Mouse (Mus musculus) MEL (cell line): ENCODE measurements at regions not wholly inside any gene's neighbourhood (a gene's known extent, or its start where the extent isn't known, plus 50 kb on each side); places are given as distances from the start of the nearest gene placed in this dataset.

Source experiments
- DNase-seq: peaks from one replicate; pipeline ENCODE4 v3.0.0; 2011; ENCODE audit warnings: low read depth, low spot score
- H3K27ac ChIP-seq: 2 replicates; pipeline ENCODE4 v1.5.1; 2012; ENCODE audit warnings: low read depth, mild to moderate bottlenecking, control low read depth, low read length, moderate library complexity; ENCODE audit not compliant: control insufficient read depth
- H3K27me3 ChIP-seq, 2 experiments: fragments of 150-350 bp in 1 of 2; sonication (generic) in 1 of 2; 2 replicates each; pipeline ENCODE4 v1.6.1; 2012; ENCODE audit warnings: low read length in 2 of 2, mild to moderate bottlenecking in 2 of 2, improper control_type of control experiment in 1 of 2, moderate library complexity in 1 of 2; ENCODE audit not compliant: insufficient read depth in 2 of 2, control insufficient read depth in 1 of 2
- H3K36me3 ChIP-seq, 2 experiments: 2 replicates each; pipeline ENCODE4 v1.6.1; 2012 to 2014; ENCODE audit warnings: low read length in 2 of 2, improper control_type of control experiment in 1 of 2, inconsistent platforms in 1 of 2, mild to moderate bottlenecking in 1 of 2; ENCODE audit not compliant: insufficient read depth in 2 of 2, control insufficient read depth in 1 of 2
- H3K4me1 ChIP-seq, 2 experiments: fragments of 150-350 bp in 1 of 2; sonication (generic) in 1 of 2; 2 replicates each; pipeline ENCODE4 v1.6.1; 2012; ENCODE audit warnings: low read length in 2 of 2, improper control_type of control experiment in 1 of 2, mild to moderate bottlenecking in 1 of 2; ENCODE audit not compliant: insufficient read depth in 2 of 2, control insufficient read depth in 1 of 2
- H3K4me3 ChIP-seq, 2 experiments: fragments of 150-350 bp in 1 of 2; sonication (generic) in 1 of 2; 2 replicates each; pipeline ENCODE4 v1.5.1; 2012; ENCODE audit warnings: low read depth in 2 of 2, low read length in 2 of 2, mild to moderate bottlenecking in 2 of 2, moderate library complexity in 2 of 2, control low read depth in 1 of 2, improper control_type of control experiment in 1 of 2; ENCODE audit not compliant: control insufficient read depth in 1 of 2, insufficient read depth in 1 of 2
- H3K79me2 ChIP-seq: 2 replicates; pipeline ENCODE4 v1.6.1; 2012; ENCODE audit warnings: mild to moderate bottlenecking, low read length, moderate library complexity; ENCODE audit not compliant: control insufficient read depth, poor library complexity, insufficient read depth
- H3K9ac ChIP-seq: 2 replicates; pipeline ENCODE4 v1.6.1; 2012; ENCODE audit warnings: low read depth, mild to moderate bottlenecking, control low read depth, low read length, moderate library complexity; ENCODE audit not compliant: control insufficient read depth, poor library complexity, severe bottlenecking
- H3K9me3 ChIP-seq: fragments of 150-350 bp; sonication (generic); replicated peaks from 2 replicates; pipeline ENCODE4 v1.6.1; 2012; ENCODE audit warnings: mild to moderate bottlenecking, low read length, improper control_type of control experiment, moderate library complexity; ENCODE audit not compliant: insufficient read depth
- CTCF ChIP-seq, 3 experiments: IDR thresholded peaks in 2 of 3; conservative IDR thresholded peaks in 1 of 3; 2 replicates each; pipeline ENCODE4 v1.5.1; 2011 to 2012; ENCODE audit warnings: low read length in 3 of 3, low read depth in 2 of 3, mild to moderate bottlenecking in 2 of 3, improper control_type of control experiment in 1 of 3, inconsistent platforms in 1 of 3, mixed read lengths in 1 of 3, moderate library complexity in 1 of 3; ENCODE audit not compliant: control insufficient read depth in 1 of 3, insufficient read depth in 1 of 3, poor library complexity in 1 of 3, severe bottlenecking in 1 of 3
- ELF1 ChIP-seq: IDR thresholded peaks from 2 replicates; pipeline ENCODE4 v1.6.1; 2014; ENCODE audit warnings: low read depth, mild to moderate bottlenecking, inconsistent platforms, low read length, improper control_type of control experiment, moderate library complexity
- EP300 ChIP-seq, 2 experiments: IDR thresholded peaks; 2 replicates each; pipeline ENCODE4 v1.6.1; 2011; ENCODE audit warnings: improper control_type of control experiment in 2 of 2, low read length in 2 of 2, low read depth in 1 of 2, mild to moderate bottlenecking in 1 of 2
- GABPA ChIP-seq: IDR thresholded peaks from 2 replicates; pipeline ENCODE4 v1.6.1; 2012; ENCODE audit warnings: low read depth, mild to moderate bottlenecking, inconsistent platforms, low read length, improper control_type of control experiment, moderate library complexity
- JUND ChIP-seq: IDR thresholded peaks from 2 replicates; pipeline ENCODE4 v1.6.1; 2011; ENCODE audit warnings: low read depth, mild to moderate bottlenecking, improper control_type of control experiment, low read length
- MAFK ChIP-seq: IDR thresholded peaks from 2 replicates; pipeline ENCODE4 v1.6.1; 2011; ENCODE audit warnings: low read depth, mild to moderate bottlenecking, low read length, improper control_type of control experiment, borderline replicate concordance
- MEF2A ChIP-seq: IDR thresholded peaks from 2 replicates; pipeline ENCODE4 v1.6.1; 2014; ENCODE audit warnings: low read depth, mild to moderate bottlenecking, inconsistent platforms, low read length, improper control_type of control experiment; ENCODE audit not compliant: poor library complexity, insufficient replicate concordance, severe bottlenecking; ENCODE audit errors: extremely low read depth
- MYB ChIP-seq: IDR thresholded peaks from 2 replicates; pipeline ENCODE4 v1.6.1; 2011; ENCODE audit warnings: mild to moderate bottlenecking, low read depth, low read length, improper control_type of control experiment
- MYC ChIP-seq: IDR thresholded peaks from 2 replicates; pipeline ENCODE4 v1.6.1; 2011; ENCODE audit warnings: low read depth, mild to moderate bottlenecking, low read length, improper control_type of control experiment, moderate library complexity
- NELFE ChIP-seq: IDR thresholded peaks from 2 replicates; pipeline ENCODE4 v1.6.1; 2011; ENCODE audit warnings: low read depth, low read length, improper control_type of control experiment
- NRF1 ChIP-seq: IDR thresholded peaks from 2 replicates; pipeline ENCODE4 v1.6.1; 2014; ENCODE audit warnings: low read depth, mild to moderate bottlenecking, inconsistent platforms, low read length, improper control_type of control experiment, moderate library complexity; ENCODE audit not compliant: poor library complexity, insufficient read depth, severe bottlenecking
- POLR2A ChIP-seq, 2 experiments: IDR thresholded peaks; 2 replicates each; pipeline ENCODE4 v1.6.1; 2011 to 2012; ENCODE audit warnings: low read length in 2 of 2, mild to moderate bottlenecking in 2 of 2, control low read depth in 1 of 2, improper control_type of control experiment in 1 of 2, low read depth in 1 of 2, moderate library complexity in 1 of 2; ENCODE audit not compliant: control insufficient read depth in 1 of 2, insufficient read depth in 1 of 2, poor library complexity in 1 of 2
- POLR2AphosphoS2 ChIP-seq: IDR thresholded peaks from 2 replicates; pipeline ENCODE4 v1.6.1; 2011; ENCODE audit warnings: low read length, improper control_type of control experiment
- RAD21 ChIP-seq: IDR thresholded peaks from 2 replicates; pipeline ENCODE4 v1.6.1; 2011; ENCODE audit warnings: mild to moderate bottlenecking, low read depth, low read length, improper control_type of control experiment
- RCOR1 ChIP-seq: IDR thresholded peaks from 2 replicates; pipeline ENCODE4 v1.6.1; 2012; ENCODE audit warnings: low read depth, mild to moderate bottlenecking, inconsistent platforms, low read length, improper control_type of control experiment
- SMC3 ChIP-seq: IDR thresholded peaks from 2 replicates; pipeline ENCODE4 v1.6.1; 2011; ENCODE audit warnings: low read depth, low read length, improper control_type of control experiment
- TAL1 ChIP-seq: IDR thresholded peaks from 2 replicates; pipeline ENCODE4 v1.6.1; 2012; ENCODE audit warnings: mild to moderate bottlenecking, inconsistent platforms, low read length, moderate library complexity, mixed read lengths
- TCF12 ChIP-seq: IDR thresholded peaks from 2 replicates; pipeline ENCODE4 v1.6.1; 2014; ENCODE audit warnings: low read depth, mild to moderate bottlenecking, inconsistent platforms, low read length, improper control_type of control experiment, moderate library complexity
- UBTF ChIP-seq: IDR thresholded peaks from 2 replicates; pipeline ENCODE4 v1.6.1; 2012; ENCODE audit warnings: low read depth, mild to moderate bottlenecking, inconsistent platforms, low read length, improper control_type of control experiment, moderate library complexity, borderline replicate concordance; ENCODE audit not compliant: insufficient read depth
- USF2 ChIP-seq, 2 experiments: IDR thresholded peaks; 2 replicates each; pipeline ENCODE4 v1.6.1; 2011 to 2012; ENCODE audit warnings: improper control_type of control experiment in 2 of 2, low read length in 2 of 2, borderline replicate concordance in 1 of 2, inconsistent platforms in 1 of 2, low read depth in 1 of 2, mild to moderate bottlenecking in 1 of 2; ENCODE audit not compliant: insufficient read depth in 1 of 2
- ZC3H11A ChIP-seq: IDR thresholded peaks from 2 replicates; pipeline ENCODE4 v1.6.1; 2012; ENCODE audit warnings: low read depth, mild to moderate bottlenecking, inconsistent platforms, low read length, improper control_type of control experiment
- ZKSCAN1 ChIP-seq: IDR thresholded peaks from 2 replicates; pipeline ENCODE4 v1.6.1; 2012; ENCODE audit warnings: low read depth, mild to moderate bottlenecking, inconsistent platforms, low read length, improper control_type of control experiment, moderate library complexity
- ZMIZ1 ChIP-seq: IDR thresholded peaks from 2 replicates; pipeline ENCODE4 v1.6.1; 2012; ENCODE audit warnings: low read depth, mild to moderate bottlenecking, inconsistent platforms, low read length, improper control_type of control experiment, moderate library complexity

DNA sequence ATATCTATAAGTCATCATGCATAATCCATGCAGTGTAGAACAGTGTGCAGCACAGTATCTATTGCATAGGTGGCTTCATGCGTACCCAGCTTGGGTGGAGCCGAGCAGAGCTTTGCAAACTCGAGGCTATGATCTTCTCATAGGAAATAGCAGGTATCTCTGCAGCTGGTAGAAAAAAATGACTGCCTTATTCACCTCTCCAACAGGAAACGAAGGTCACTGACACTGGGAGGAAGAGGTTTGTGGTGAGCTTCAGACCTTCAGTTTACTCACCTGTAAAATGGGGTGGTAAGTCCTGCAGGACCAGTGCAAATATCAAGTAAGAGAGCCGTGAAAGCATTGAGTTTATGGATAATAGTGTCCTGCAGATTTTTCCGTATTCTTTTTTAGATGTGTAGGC is 219.2 kb downstream of the Adgrg6 start:
- Histone ChIP-seq H3K4me3 (no peak overlapping the region), H3K9ac (no peak overlapping the region), H3K79me2 (no peaks in the 10 kb centered on the region), H3K36me3 (no peaks in the 10 kb centered on the region), H3K4me1 (no peaks in the 10 kb centered on the region), H3K9me3 (no peaks in the 10 kb centered on the region), H3K27ac (no peak overlapping the region), H3K27me3 (no peaks in the 10 kb centered on the region)
- TF ChIP-seq TAL1 (no peak), POLR2AphosphoS2 (no peak), USF2 (IDR thresholded peaks at IDR 0.05; ENCODE audit: borderline replicate concordance in 1 of 2, insufficient read depth in 1 of 2, low read depth in 1 of 2, low read length in 2 of 2) (no peak), MYC (no peak), MEF2A (no peak), GABPA (no peak), CTCF (IDR thresholded peaks at IDR 0.05 in 2 of 3, conservative IDR thresholded peaks at IDR 0.05 in 1 of 3; ENCODE audit: control insufficient read depth in 1 of 3, insufficient read depth in 1 of 3, low read depth in 2 of 3, low read length in 3 of 3, poor library complexity in 1 of 3, severe bottlenecking in 1 of 3) (no peak), ZMIZ1 (no peak), ZKSCAN1 (no peak), EP300 (IDR thresholded peaks at IDR 0.05; ENCODE audit: low read depth in 1 of 2, low read length in 2 of 2) (no peak), ZC3H11A (no peak), TCF12 (no peak)
- DNase-seq = no peak

DNA sequence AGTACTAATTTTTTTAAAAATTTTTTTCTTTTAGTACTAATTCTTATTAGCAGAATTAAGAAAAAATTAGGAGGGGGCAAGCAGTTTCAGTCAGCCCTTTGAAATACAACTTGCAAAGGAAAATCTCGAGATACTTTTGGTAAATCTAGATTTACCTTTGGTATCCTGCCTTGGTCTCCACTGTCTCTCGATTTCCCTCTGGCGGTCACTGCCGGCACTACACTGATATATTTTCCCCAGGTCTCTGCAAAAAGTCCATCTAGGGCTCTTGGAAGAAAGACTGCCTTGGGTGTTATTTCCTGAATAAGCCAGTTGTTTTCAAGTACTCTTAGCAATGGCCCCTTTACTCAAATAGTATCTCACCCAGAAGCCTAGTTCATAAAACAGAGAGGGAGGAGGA is 224.0 kb downstream of the Adgrg6 start:
- no peaks in the 10 kb centered on the region for H3K9me3 ChIP-seq
- H3K9ac ChIP-seq = no peak overlapping the region
- no peaks in the 10 kb centered on the region for H3K27me3 ChIP-seq
- peak; percentile 47 for DNase-seq
- H3K4me3 ChIP-seq = no peak overlapping the region
- no peaks in the 10 kb centered on the region for H3K4me1 ChIP-seq
- TF ChIP-seq NRF1 (no peak), POLR2A (IDR thresholded peaks at IDR 0.05; ENCODE audit: control insufficient read depth in 1 of 2, insufficient read depth in 1 of 2, low read depth in 1 of 2, low read length in 2 of 2, poor library complexity in 1 of 2) (no peak), JUND (no peak), POLR2AphosphoS2 (no peak), NELFE (no peak), SMC3 (peak; percentile 83), UBTF (no peak), RCOR1 (no peak), ZC3H11A (peak; percentile 39), MAFK (no peak), RAD21 (peak; percentile 59), MYB (no peak), TAL1 (no peak), ZKSCAN1 (no peak), ELF1 (no peak), CTCF (IDR thresholded peaks at IDR 0.05 in 2 of 3, conservative IDR thresholded peaks at IDR 0.05 in 1 of 3; ENCODE audit: control insufficient read depth in 1 of 3, insufficient read depth in 1 of 3, low read depth in 2 of 3, low read length in 3 of 3, poor library complexity in 1 of 3, severe bottlenecking in 1 of 3) (peak; percentile 65 to 71 (median 70))
- no peaks in the 10 kb centered on the region for H3K79me2 ChIP-seq
- no peak overlapping the region for H3K27ac ChIP-seq
- H3K36me3 ChIP-seq = no peaks in the 10 kb centered on the region
